Mouse (Mus musculus): Measurements from ENCODE around the gene Dedd2. TPM values are rescaled to one million over a fixed set of nuclear protein-coding genes. Genes with fewer than 3 reads are reported as not detected.

Dedd2 gene
- polyA plus RNA-seq, 1 experiment from 2014 or later, result 9.0 TPM

GRCm38 (mm10) chr7:25180512-25180911, 39.9 kb downstream of the Dedd2 start:
- Histone ChIP-seq H3K9me3 (ENCODE audit: control insufficient read depth, low read length) (no peaks in the 10 kb centered on the region), H3K4me1 (replicated peaks; ENCODE audit: control insufficient read depth, insufficient read depth, low read length) (peaks cover 9% of the 10 kb centered on the region; the same call in 1 of the 2 replicates), H3K36me3 (ENCODE audit: control insufficient read depth, insufficient read depth, low read length) (no peaks in the 10 kb centered on the region), H3K27ac (ENCODE audit: low read depth) (no peak overlapping the region), H3K4me2 (ENCODE audit: low read length) (no peak overlapping the region), H3K4me3 (ENCODE audit: low read depth, low read length) (no peak overlapping the region), H3K27me3 (replicated peaks; ENCODE audit: control insufficient read depth, insufficient read depth, low read length) (peaks cover 86% of the 10 kb centered on the region), H3K9ac (ENCODE audit: low read length) (no peak overlapping the region)
- ATAC-seq (replicated peaks; ENCODE audit: low FRiP score, low TSS enrichment, low read depth) (no peak), DNase-seq (ENCODE audit: low spot score) (no peak)
- WGBS, result 5% methylated on average over 6 of the region's 6 CpGs

GRCm38 (mm10) chr7:25179606-25180161, 40.7 kb downstream of the Dedd2 start, which contains the start of gene Pou2f2:
Gene Pou2f2, minus strand, starts transcription at chr7:25179726.
- H3K4me3 ChIP-seq (ENCODE audit: low read depth, low read length), result peak within 1 kb of the TSS; percentile 42
- peaks cover 9% of the 10 kb centered on the region; the same call in 1 of the 2 replicates for H3K4me1 ChIP-seq (replicated peaks; ENCODE audit: control insufficient read depth, insufficient read depth, low read length)
- peak; percentile 87 for ATAC-seq (replicated peaks; ENCODE audit: low FRiP score, low TSS enrichment, low read depth)
- H3K27ac ChIP-seq (ENCODE audit: low read depth), result no peak within 1 kb of the TSS
- under 1% methylated on average over 50 of the region's 56 CpGs for WGBS
- peak within 1 kb of the TSS; percentile 86 for H3K4me2 ChIP-seq (ENCODE audit: low read length)
- DNase-seq (ENCODE audit: low spot score), result peak; percentile 86
- no peaks in the 10 kb centered on the region for H3K36me3 ChIP-seq (ENCODE audit: control insufficient read depth, insufficient read depth, low read length)
- H3K9ac ChIP-seq (ENCODE audit: low read length), result no peak within 1 kb of the TSS
- H3K27me3 ChIP-seq (replicated peaks; ENCODE audit: control insufficient read depth, insufficient read depth, low read length), result peaks cover 90% of the 10 kb centered on the region
- H3K9me3 ChIP-seq (ENCODE audit: control insufficient read depth, low read length), result no peaks in the 10 kb centered on the region

DNA sequence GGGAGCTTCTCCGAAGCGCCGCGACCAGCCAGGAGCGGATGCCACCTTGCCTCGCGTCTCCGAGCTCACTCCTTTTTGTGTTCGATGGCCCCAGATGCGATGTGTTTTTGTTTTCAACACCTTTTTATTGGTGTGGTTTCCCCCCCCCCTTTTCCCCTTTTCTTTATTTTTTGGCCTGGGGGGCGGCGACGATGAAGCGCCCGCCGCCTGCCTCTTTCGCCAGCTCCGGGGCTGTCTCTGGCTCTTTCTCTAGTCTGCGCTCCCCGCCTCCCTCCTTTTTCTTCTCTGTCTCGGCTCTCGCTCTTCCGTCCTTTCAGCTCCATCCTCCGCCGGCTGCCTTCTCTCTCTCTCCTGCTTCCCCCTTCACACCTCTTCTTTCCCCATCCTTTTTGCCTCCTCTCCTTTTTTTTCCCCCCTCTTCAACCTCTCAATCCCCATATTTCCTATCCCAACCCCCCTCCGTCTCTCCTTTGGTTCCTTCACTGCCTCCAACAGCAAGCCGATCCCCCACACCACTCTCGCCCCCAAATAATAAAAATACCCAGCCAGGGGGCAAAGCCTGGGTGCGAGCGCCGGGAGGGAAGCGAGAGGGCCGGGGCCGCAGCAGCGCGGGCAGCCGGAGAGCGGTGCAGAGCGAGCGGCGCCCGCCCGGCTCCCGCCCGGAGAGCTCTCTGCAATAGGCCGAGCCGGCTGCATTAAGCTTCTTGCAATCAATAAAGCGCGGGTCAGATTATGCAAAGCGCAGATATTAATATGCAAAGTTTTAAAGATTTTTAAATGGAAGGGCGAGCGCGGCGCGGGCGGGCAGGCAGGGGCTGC, 41.4 kb downstream of the Dedd2 start:
- Histone ChIP-seq H3K36me3 (ENCODE audit: control insufficient read depth, insufficient read depth, low read length) (no peaks in the 10 kb centered on the region), H3K27ac (ENCODE audit: low read depth) (no peak overlapping the region), H3K9ac (ENCODE audit: low read length) (no peak overlapping the region), H3K4me2 (ENCODE audit: low read length) (peak overlapping the region; percentile 86), H3K4me1 (replicated peaks; ENCODE audit: control insufficient read depth, insufficient read depth, low read length) (peaks cover 9% of the 10 kb centered on the region; the same call in 1 of the 2 replicates), H3K9me3 (ENCODE audit: control insufficient read depth, low read length) (no peaks in the 10 kb centered on the region), H3K4me3 (ENCODE audit: low read depth, low read length) (peak overlapping the region; percentile 42), H3K27me3 (replicated peaks; ENCODE audit: control insufficient read depth, insufficient read depth, low read length) (peaks cover 83% of the 10 kb centered on the region)
- WGBS, result under 1% methylated on average over 52 of the region's 56 CpGs
- ATAC-seq (replicated peaks; ENCODE audit: low FRiP score, low TSS enrichment, low read depth) (peak; percentile 78), DNase-seq (ENCODE audit: low spot score) (peak; percentile 66)

DNA sequence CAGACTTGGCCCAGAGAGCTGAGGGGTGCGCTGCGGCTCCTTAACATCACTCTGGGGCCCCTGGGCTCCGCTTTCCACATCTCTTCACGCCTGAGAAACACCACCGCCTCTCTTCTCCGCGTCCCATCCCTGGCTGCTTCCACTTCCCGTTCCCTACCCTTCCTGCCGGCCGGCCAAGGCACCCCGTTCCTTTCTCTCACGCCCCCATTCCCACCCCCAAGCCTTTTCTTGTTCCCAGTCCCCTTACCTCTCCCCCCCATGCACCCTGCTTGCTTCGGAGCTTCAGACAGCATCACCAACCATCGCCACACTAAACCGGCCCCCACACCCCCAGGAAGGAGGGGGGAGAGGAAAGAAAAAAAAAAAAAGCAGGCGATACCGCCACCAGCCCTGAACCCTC, 42.1 kb downstream of the Dedd2 start:
- WGBS, result 2% methylated on average over 16 of the region's 17 CpGs
- ATAC-seq (replicated peaks; ENCODE audit: low FRiP score, low TSS enrichment, low read depth) (no peak), DNase-seq (ENCODE audit: low spot score) (no peak)
- H3K4me2 ChIP-seq (ENCODE audit: low read length), result peak overlapping the region; percentile 86
- H3K4me3 ChIP-seq (ENCODE audit: low read depth, low read length), result peak overlapping the region; percentile 42
- peaks cover 9% of the 10 kb centered on the region; the same call in 1 of the 2 replicates for H3K4me1 ChIP-seq (replicated peaks; ENCODE audit: control insufficient read depth, insufficient read depth, low read length)
- no peaks in the 10 kb centered on the region for H3K9me3 ChIP-seq (ENCODE audit: control insufficient read depth, low read length)
- peaks cover 78% of the 10 kb centered on the region for H3K27me3 ChIP-seq (replicated peaks; ENCODE audit: control insufficient read depth, insufficient read depth, low read length)
- H3K9ac ChIP-seq (ENCODE audit: low read length), result no peak overlapping the region
- no peak overlapping the region for H3K27ac ChIP-seq (ENCODE audit: low read depth)
- H3K36me3 ChIP-seq (ENCODE audit: control insufficient read depth, insufficient read depth, low read length), result no peaks in the 10 kb centered on the region

DNA sequence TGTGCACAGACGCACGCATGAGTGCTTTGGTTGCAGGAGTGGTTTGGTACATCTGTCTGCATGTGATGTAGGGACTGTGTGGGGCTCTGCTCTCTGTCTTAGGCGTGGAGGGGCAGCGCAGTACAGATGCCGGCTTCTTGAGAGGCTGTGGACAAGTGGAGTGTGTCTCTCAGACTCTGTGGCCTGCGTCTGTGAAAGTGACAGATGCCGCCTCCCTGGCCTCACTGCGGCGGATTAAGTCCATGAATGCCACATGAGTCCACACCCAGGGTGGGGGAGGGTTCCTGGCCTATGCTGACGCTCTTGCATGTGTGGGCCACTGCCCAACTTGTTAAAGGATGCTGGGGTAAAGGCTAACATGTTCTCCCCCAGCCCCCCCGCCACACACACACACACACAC, 46.1 kb downstream of the Dedd2 start:
- no peak overlapping the region for H3K4me3 ChIP-seq (ENCODE audit: low read depth, low read length)
- 0 out of 2 replicates have a peak, but pooled peaks cover 5% of the 10 kb centered on the region for H3K4me1 ChIP-seq (replicated peaks; ENCODE audit: control insufficient read depth, insufficient read depth, low read length)
- ATAC-seq (replicated peaks; ENCODE audit: low FRiP score, low TSS enrichment, low read depth), result no peak
- H3K27ac ChIP-seq (ENCODE audit: low read depth), result no peak overlapping the region
- no peak overlapping the region for H3K9ac ChIP-seq (ENCODE audit: low read length)
- H3K9me3 ChIP-seq (ENCODE audit: control insufficient read depth, low read length), result no peaks in the 10 kb centered on the region
- H3K4me2 ChIP-seq (ENCODE audit: low read length), result no peak overlapping the region
- H3K36me3 ChIP-seq (ENCODE audit: control insufficient read depth, insufficient read depth, low read length), result no peaks in the 10 kb centered on the region
- no peak for DNase-seq (ENCODE audit: low spot score)
- 58% methylated on average over 11 of the region's 11 CpGs for WGBS
- peaks cover 41% of the 10 kb centered on the region for H3K27me3 ChIP-seq (replicated peaks; ENCODE audit: control insufficient read depth, insufficient read depth, low read length)

DNA sequence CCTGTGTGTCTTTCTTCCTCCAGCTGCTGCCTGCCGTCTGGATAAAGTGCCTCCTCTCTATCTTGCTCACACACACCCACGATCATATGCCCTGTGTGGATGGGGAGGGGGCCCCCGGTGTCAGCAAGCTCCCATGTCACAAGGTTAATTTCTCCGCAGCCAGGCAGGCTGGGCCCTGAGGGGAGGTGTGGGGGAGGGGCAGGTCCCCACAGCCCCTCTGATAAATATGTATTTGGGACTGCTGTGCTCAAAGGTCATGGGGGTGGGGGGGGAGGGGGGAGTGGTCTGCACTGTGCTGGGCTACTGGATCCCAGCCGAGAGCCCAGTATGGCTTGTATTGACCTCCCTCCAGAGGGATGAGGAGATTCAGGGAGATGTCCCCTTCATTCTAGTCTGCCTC, 47.7 kb downstream of the Dedd2 start:
- Histone ChIP-seq H3K27ac (ENCODE audit: low read depth) (no peak overlapping the region), H3K4me1 (replicated peaks; ENCODE audit: control insufficient read depth, insufficient read depth, low read length) (no peaks in the 10 kb centered on the region), H3K27me3 (replicated peaks; ENCODE audit: control insufficient read depth, insufficient read depth, low read length) (peaks cover 25% of the 10 kb centered on the region), H3K4me3 (ENCODE audit: low read depth, low read length) (no peak overlapping the region), H3K36me3 (ENCODE audit: control insufficient read depth, insufficient read depth, low read length) (no peaks in the 10 kb centered on the region), H3K4me2 (ENCODE audit: low read length) (no peak overlapping the region), H3K9ac (ENCODE audit: low read length) (no peak overlapping the region), H3K9me3 (ENCODE audit: control insufficient read depth, low read length) (no peaks in the 10 kb centered on the region)
- ATAC-seq (replicated peaks; ENCODE audit: low FRiP score, low TSS enrichment, low read depth) (no peak), DNase-seq (ENCODE audit: low spot score) (no peak)
- 20% methylated on average over 5 of the region's 5 CpGs for WGBS

- WGBS, result 16% methylated on average over 3 of the region's 3 CpGs
- Histone ChIP-seq H3K9me3 (ENCODE audit: control insufficient read depth, low read length) (no peaks in the 10 kb centered on the region), H3K4me3 (ENCODE audit: low read depth, low read length) (no peak overlapping the region), H3K4me1 (replicated peaks; ENCODE audit: control insufficient read depth, insufficient read depth, low read length) (no peaks in the 10 kb centered on the region), H3K27me3 (replicated peaks; ENCODE audit: control insufficient read depth, insufficient read depth, low read length) (peaks cover 4% of the 10 kb centered on the region), H3K27ac (ENCODE audit: low read depth) (no peak overlapping the region), H3K36me3 (ENCODE audit: control insufficient read depth, insufficient read depth, low read length) (no peaks in the 10 kb centered on the region), H3K9ac (ENCODE audit: low read length) (no peak overlapping the region), H3K4me2 (ENCODE audit: low read length) (no peak overlapping the region)
- DNase-seq (ENCODE audit: low spot score) (no peak), ATAC-seq (replicated peaks; ENCODE audit: low FRiP score, low TSS enrichment, low read depth) (no peak)
Measured at GRCm38 (mm10) chr7:25170583-25170982, 49.8 kb downstream of the Dedd2 start.

DNA sequence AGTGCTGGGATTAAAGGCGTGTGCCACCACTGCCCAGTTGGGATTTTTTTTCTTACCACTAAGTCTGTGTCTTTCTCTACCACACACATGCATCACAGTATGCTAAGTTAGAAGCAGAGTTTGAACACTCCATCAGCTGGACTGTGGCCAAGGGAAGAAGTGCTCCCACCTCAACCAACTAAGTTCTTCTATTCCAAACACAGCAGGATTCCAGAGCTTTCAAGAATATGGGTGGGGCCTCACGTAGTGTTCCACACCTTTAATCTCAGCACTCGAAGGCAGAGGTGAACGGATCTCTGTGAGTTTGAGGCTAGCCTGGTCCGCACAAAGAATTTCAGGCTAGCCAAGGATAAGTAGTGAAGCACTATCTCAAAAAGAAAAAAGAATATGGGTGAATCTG, 54.3 kb downstream of the Dedd2 start:
- Histone ChIP-seq H3K27ac (ENCODE audit: low read depth) (no peak overlapping the region), H3K9ac (ENCODE audit: low read length) (no peak overlapping the region), H3K9me3 (ENCODE audit: control insufficient read depth, low read length) (peaks cover 3% of the 10 kb centered on the region; the same call in 1 of the 2 replicates), H3K4me1 (replicated peaks; ENCODE audit: control insufficient read depth, insufficient read depth, low read length) (no peaks in the 10 kb centered on the region), H3K27me3 (replicated peaks; ENCODE audit: control insufficient read depth, insufficient read depth, low read length) (no peaks in the 10 kb centered on the region), H3K4me2 (ENCODE audit: low read length) (no peak overlapping the region), H3K36me3 (ENCODE audit: control insufficient read depth, insufficient read depth, low read length) (no peaks in the 10 kb centered on the region), H3K4me3 (ENCODE audit: low read depth, low read length) (no peak overlapping the region)
- DNase-seq (ENCODE audit: low spot score) (no peak), ATAC-seq (replicated peaks; ENCODE audit: low FRiP score, low TSS enrichment, low read depth) (no peak)
- WGBS, result 78% methylated on average over 5 of the region's 5 CpGs
